Mouse (Mus musculus) bone marrow macrophage, adult 2 months (primary cell): ENCODE measurements at regions not wholly inside any gene's neighbourhood (a gene's known extent, or its start where the extent isn't known, plus 50 kb on each side); places are given as distances from the start of the nearest gene placed in this dataset.

Source experiments
- CTCF ChIP-seq: IDR thresholded peaks from 2 replicates; pipeline ENCODE4 v1.5.1; 2012; ENCODE audit warnings: low read depth, mild to moderate bottlenecking, low read length, moderate library complexity
- POLR2A ChIP-seq: IDR thresholded peaks from 2 replicates; pipeline ENCODE4 v1.6.1; 2012; ENCODE audit warnings: mild to moderate bottlenecking, low read depth, low read length, borderline replicate concordance

GRCm38 (mm10) chr17:50425531-50425930 is 83.7 kb upstream of the Plcl2 start:
- no peak for TF ChIP-seq POLR2A
- no peak for TF ChIP-seq CTCF
